Mouse (Mus musculus): Measurements from ENCODE around the gene Dhx34. TPM values are rescaled to one million over a fixed set of nuclear protein-coding genes. Genes with fewer than 3 reads are reported as not detected.
"Not testable (repeated sequence)": the region's sequence is repeated elsewhere in the genome, so short reads cannot be mapped to it uniquely, and the experiment has no call there.

Gene Dhx34
- total RNA-seq (2021), result 1 to 10 TPM; 3.2 to 3.4 TPM
- long read RNA-seq, experiment 1, partial matches to known transcripts, result 0 of 2 reads
- long read RNA-seq, experiment 1, other reads (novel, unspliced or antisense), result 2 of 2 reads
- long read RNA-seq, experiment 2, partial matches to known transcripts, result 1 of 2 reads
- long read RNA-seq, experiment 2, other reads (novel, unspliced or antisense), result 1 of 2 reads

GRCm38 (mm10) chr7:16221582-16222272, at the start of gene Dhx34:
Gene Dhx34 (minus strand): TSS chr7:16222037.
- peak; percentile 93 for DNase-seq

GRCm38 (mm10) chr7:16271139-16271538, 49.3 kb upstream of the Dhx34 start:
- DNase-seq, result no peak

GRCm38 (mm10) chr7:16266593-16266992, 44.8 kb upstream of the Dhx34 start:
- DNase-seq, result not testable (repeated sequence)

GRCm38 (mm10) chr7:16265856-16266255, 44.0 kb upstream of the Dhx34 start:
- DNase-seq, result no peak

GRCm38 (mm10) chr7:16263843-16264242, 42.0 kb upstream of the Dhx34 start:
- no peak for DNase-seq

- DNase-seq, result peak; percentile 39
These were observed 41.4 kb upstream of the Dhx34 start for GRCm38 (mm10) chr7:16263015-16263787.

- no peak for DNase-seq
These were observed 39.3 kb upstream of the Dhx34 start for GRCm38 (mm10) chr7:16261097-16261496.

- DNase-seq, result no peak
These were observed 37.3 kb upstream of the Dhx34 start, which contains the start of gene C5ar1 for GRCm38 (mm10) chr7:16259110-16259590. Gene C5ar1 (minus strand): TSS chr7:16259540.

- no peak for DNase-seq
These were observed 36.0 kb upstream of the Dhx34 start for GRCm38 (mm10) chr7:16257830-16258229.

GRCm38 (mm10) chr7:16255963-16256362, 34.1 kb upstream of the Dhx34 start:
- DNase-seq, result not testable (repeated sequence)

- DNase-seq, result no peak
These were observed 32.4 kb upstream of the Dhx34 start for GRCm38 (mm10) chr7:16254195-16254594.

GRCm38 (mm10) chr7:16250687-16251086, 28.9 kb upstream of the Dhx34 start:
- DNase-seq, result no peak

GRCm38 (mm10) chr7:16245958-16246357, 24.1 kb upstream of the Dhx34 start:
- DNase-seq, result no peak

- no peak for DNase-seq
These were observed 22.2 kb upstream of the Dhx34 start, which contains the start of gene C5ar2 for GRCm38 (mm10) chr7:16244067-16244466. Gene C5ar2 (minus strand): TSS chr7:16244154.

GRCm38 (mm10) chr7:16242198-16242597, 20.4 kb upstream of the Dhx34 start:
- no peak for DNase-seq

- no peak for DNase-seq
These were observed 19.9 kb upstream of the Dhx34 start for GRCm38 (mm10) chr7:16241787-16242186.

- DNase-seq, result no peak
These were observed 19.1 kb upstream of the Dhx34 start for GRCm38 (mm10) chr7:16240978-16241303.

- DNase-seq, result no peak
These were observed 18.6 kb upstream of the Dhx34 start for GRCm38 (mm10) chr7:16240281-16240977.

- DNase-seq, result peak; percentile 68
These were observed 17.7 kb upstream of the Dhx34 start for GRCm38 (mm10) chr7:16239554-16239997.

GRCm38 (mm10) chr7:16229869-16230268, 8.0 kb upstream of the Dhx34 start:
- no peak for DNase-seq

GRCm38 (mm10) chr7:16213986-16214385, 7.9 kb downstream of the Dhx34 start:
- DNase-seq, result no peak

- no peak for DNase-seq
These were observed 8.6 kb downstream of the Dhx34 start for GRCm38 (mm10) chr7:16213196-16213595.

All from gastrocnemius, postnatal 25 days (tissue).